In genomic region chrX:139416701-139417100, GRCm38 (mm10) we compare ENCODE assay signal across 8 mouse cellular contexts.
DNase-seq lines count a peak whose midpoint lies in the region; ATAC-seq and TF ChIP-seq lines count a peak whose summit lies in the region.

No protein-coding gene starts in this region.

- H3K9ac ChIP-seq in heart, embryonic 12.5 days: no peak overlapping the region
- no peak overlapping the region for H3K9ac ChIP-seq in stomach, postnatal 0 days (ENCODE audit: low read length)

- H3K4me2 ChIP-seq in heart, embryonic 12.5 days: no peak overlapping the region
- H3K4me2 ChIP-seq in stomach, postnatal 0 days (replicated peaks; ENCODE audit: low read depth): no peak overlapping the region

- no peaks in the 10 kb centered on the region for H3K27me3 ChIP-seq in heart, embryonic 12.5 days (replicated peaks)
- H3K27me3 ChIP-seq in E14TG2a.4 (ENCODE audit: insufficient read depth, low read length): no peaks in the 10 kb centered on the region
- no peaks in the 10 kb centered on the region for H3K27me3 ChIP-seq in stomach, postnatal 0 days (ENCODE audit: control insufficient read depth, insufficient read depth, low read length)

- DNase-seq in heart, adult 11 months: peak; percentile 82
- DNase-seq in c-Kit-positive CD71-negative TER-119-negative erythroid progenitor cells, embryonic 14.5 days (ENCODE audit: low read depth): peak; percentile 52
- peak; percentile 54 for DNase-seq in gastrocnemius, adult 2 months
- DNase-seq in layer of hippocampus, postnatal 14 days (ENCODE audit: low spot score in 2 of 2): peak; percentile 42 to 52
- peak; percentile 69 for DNase-seq in stomach, postnatal 0 days (ENCODE audit: low spot score)

- intact Hi-C loops in gastrocnemius, adult 2 months (cut with DNase I): loop anchor here (2.0 to 10.0 kb wide), 2 partner anchors 168 to 246 kb away; no protein-coding TSS in a partner anchor

- H3K36me3 ChIP-seq in heart, embryonic 12.5 days: no peaks in the 10 kb centered on the region
- no peaks in the 10 kb centered on the region for H3K36me3 ChIP-seq in E14TG2a.4 (ENCODE audit: insufficient read depth, low read length)
- H3K36me3 ChIP-seq in stomach, postnatal 0 days (ENCODE audit: control insufficient read depth, insufficient read depth, low read length): no peaks in the 10 kb centered on the region

- H3K4me3 ChIP-seq in heart, embryonic 12.5 days: no peak overlapping the region
- no peak overlapping the region for H3K4me3 ChIP-seq in E14TG2a.4 (replicated peaks; ENCODE audit: low read length)
- H3K4me3 ChIP-seq in gastrocnemius, adult 2 months: no peak overlapping the region
- no peak overlapping the region for H3K4me3 ChIP-seq in stomach, postnatal 0 days (ENCODE audit: low read depth, low read length)

- TF ChIP-seq CTCF in E14TG2a.4 (conservative IDR thresholded peaks at IDR 0.05; ENCODE audit: low read length): 0 out of 2 replicates have a peak, but pooled peaks have one; percentile 13
- TF ChIP-seq CTCF in gastrocnemius, adult 2 months (IDR thresholded peaks at IDR 0.05): peak; percentile 67
- peak; percentile 79 for TF ChIP-seq CTCF in stomach, postnatal 0 days (IDR thresholded peaks at IDR 0.05; ENCODE audit: low read depth)

- H3K27ac ChIP-seq in heart, embryonic 12.5 days (ENCODE audit: poor library complexity, severe bottlenecking): no peak overlapping the region
- H3K27ac ChIP-seq in gastrocnemius, adult 2 months: no peak overlapping the region
- no peak overlapping the region for H3K27ac ChIP-seq in stomach, postnatal 0 days (replicated peaks)

- no peak for ATAC-seq in heart, embryonic 12.5 days (ENCODE audit: insufficient number of reproducible peaks, low FRiP score)
- peak; percentile 85 for ATAC-seq in megakaryocyte progenitor cell, adult 5-6 weeks (replicated peaks; ENCODE audit: poor library complexity)
- no peak for ATAC-seq in stomach, postnatal 0 days (ENCODE audit: low FRiP score, low TSS enrichment)

- no peaks in the 10 kb centered on the region for H3K4me1 ChIP-seq in heart, embryonic 12.5 days (replicated peaks)
- no peaks in the 10 kb centered on the region for H3K4me1 ChIP-seq in E14TG2a.4 (replicated peaks; ENCODE audit: low read depth, low read length)
- no peaks in the 10 kb centered on the region for H3K4me1 ChIP-seq in stomach, postnatal 0 days (replicated peaks; ENCODE audit: control insufficient read depth, insufficient read depth)

- no peak for TF ChIP-seq EP300 in stomach, postnatal 0 days (optimal IDR thresholded peaks at IDR 0.05)

- 55% methylated on average over 6 of the region's 6 CpGs for WGBS in heart, embryonic 12.5 days
- 46% methylated on average over 6 of the region's 6 CpGs for WGBS in stomach, postnatal 0 days

- no peaks in the 10 kb centered on the region for H3K9me3 ChIP-seq in heart, embryonic 12.5 days (replicated peaks)
- H3K9me3 ChIP-seq in E14TG2a.4 (ENCODE audit: low read length): no peaks in the 10 kb centered on the region
- no peaks in the 10 kb centered on the region for H3K9me3 ChIP-seq in stomach, postnatal 0 days (ENCODE audit: control insufficient read depth, low read length)

Comparison
In these comparisons a context has a peak if more than half of its experiments do, and no peak if none do; other contexts are left out.
1. CTCF ChIP-seq: peak in every context shown above with its lines; median percentile 79 in stomach, postnatal 0 days; 67 in gastrocnemius, adult 2 months; 13 in E14TG2a.4.